Mouse (Mus musculus) intestine, embryonic 15.5 days (tissue): Measurements from ENCODE around the gene Lnx2. TPM values are rescaled to one million over a fixed set of nuclear protein-coding genes. Genes with fewer than 3 reads are reported as not detected.
A peak's percentile ranks its signal among the peaks of the same experiment; 100 is the strongest.

ENCODE experiments used
- ATAC-seq: fragments of 200-750 bp; cut with Nextera tagmentation; 2 replicates; pipeline ENCODE4 v1.8.0; 2017; ENCODE audit warnings: moderate TSS enrichment, moderate library complexity
- H3K27ac ChIP-seq: fragments of 300-500 bp; sonication (generic); 2 replicates; pipeline ENCODE4 v1.5.1; 2015; ENCODE audit warnings: mild to moderate bottlenecking, inconsistent platforms
- H3K27me3 ChIP-seq: fragments of 300-500 bp; sonication (generic); replicated peaks from 2 replicates; pipeline ENCODE4 v1.6.1; 2015; ENCODE audit warnings: inconsistent platforms
- H3K36me3 ChIP-seq: fragments of 300-500 bp; sonication (generic); 2 replicates; pipeline ENCODE4 v1.6.1; 2015; ENCODE audit warnings: inconsistent platforms
- H3K4me1 ChIP-seq: fragments of 300-500 bp; sonication (generic); replicated peaks from 2 replicates; pipeline ENCODE4 v1.6.1; 2015; ENCODE audit warnings: inconsistent platforms
- H3K4me2 ChIP-seq: fragments of 300-500 bp; sonication (generic); replicated peaks from 2 replicates; pipeline ENCODE4 v1.6.1; 2015; ENCODE audit warnings: mild to moderate bottlenecking, inconsistent platforms
- H3K4me3 ChIP-seq: fragments of 300-500 bp; sonication (generic); replicated peaks from 2 replicates; pipeline ENCODE4 v1.5.1; 2015; ENCODE audit warnings: inconsistent platforms
- H3K9ac ChIP-seq: fragments of 300-500 bp; sonication (generic); 2 replicates; pipeline ENCODE4 v1.6.1; 2015; ENCODE audit warnings: inconsistent platforms
- H3K9me3 ChIP-seq: fragments of 300-500 bp; sonication (generic); 2 replicates; pipeline ENCODE4 v1.6.1; 2016; ENCODE audit warnings: inconsistent platforms
- WGBS: fragments of 180-500 bp; shearing (Covaris S2); methylation state at CpG from one replicate; pipeline ENCODE4 v1.1.7; 2015; 5-methylcytosine and 5-hydroxymethylcytosine counted together
- polyA plus RNA-seq: library from polyadenylated mRNA; unstranded; fragments of >200 nt; fragmentation: Nextera tagmentation; extraction: Ambion mirVana; gene quantifications from 2 replicates; pipeline ENCODE4 v1.2.1, GENCODE M21; 2015

Lnx2 gene
- polyA plus RNA-seq = 13.3 and 15.0 TPM in 2 replicates

DNA sequence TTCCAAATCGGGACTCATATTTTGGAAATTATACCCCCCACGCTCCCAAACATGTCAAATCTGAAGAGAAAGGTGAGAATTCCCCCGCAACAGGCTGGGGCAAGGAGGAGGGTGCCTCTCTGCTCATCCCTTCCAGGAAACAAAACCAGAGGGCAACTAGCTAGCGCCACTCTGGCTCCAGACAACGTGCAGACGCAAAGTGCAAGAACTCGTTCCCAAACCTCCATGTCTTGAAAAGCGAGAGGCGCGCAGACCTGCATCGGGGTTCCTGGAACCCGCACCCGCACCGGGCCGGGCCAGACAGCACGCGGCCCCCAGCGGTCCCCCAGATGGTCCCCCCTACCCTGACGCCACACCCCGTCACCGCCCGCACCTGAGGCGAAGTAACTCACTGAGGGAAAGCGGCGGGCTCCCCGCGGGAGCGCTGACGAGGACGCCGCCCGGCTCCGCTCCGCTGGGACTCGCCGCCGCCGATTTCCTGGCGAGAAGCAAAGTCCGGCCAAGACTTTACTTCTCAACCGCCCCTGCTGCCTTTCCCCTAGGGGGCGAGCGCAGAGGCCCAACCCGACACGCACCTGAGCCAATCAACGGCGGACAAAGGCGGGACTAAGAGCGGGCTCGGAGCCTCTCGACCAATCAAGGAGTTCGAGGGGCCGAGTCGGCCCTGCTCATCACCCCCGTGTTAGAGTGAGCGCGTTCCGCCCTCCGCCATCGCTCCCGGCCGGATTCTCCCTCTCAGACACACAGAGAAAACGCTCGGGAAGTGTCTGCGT lies at the start of gene Lnx2:
TSS of gene Lnx2 (minus strand) at position 561 of the 773 bp plus-strand sequence.
- peaks cover 21% of the 10 kb centered on the region for H3K4me1 ChIP-seq
- peak within 1 kb of the TSS; percentile 98 for H3K27ac ChIP-seq
- no peaks in the 10 kb centered on the region for H3K27me3 ChIP-seq
- peak within 1 kb of the TSS; percentile 81 for H3K9ac ChIP-seq
- H3K4me3 ChIP-seq = peak within 1 kb of the TSS; percentile 65
- H3K9me3 ChIP-seq = no peaks in the 10 kb centered on the region
- peak; percentile 98 for ATAC-seq
- under 1% methylated on average over 64 of the region's 65 CpGs for WGBS
- H3K4me2 ChIP-seq = peak within 1 kb of the TSS; percentile 91
- H3K36me3 ChIP-seq = no peaks in the 10 kb centered on the region

- no peak for ATAC-seq
Observed at GRCm38 (mm10) chr5:147125542-147126185, 49.3 kb upstream of the Lnx2 start.

DNA sequence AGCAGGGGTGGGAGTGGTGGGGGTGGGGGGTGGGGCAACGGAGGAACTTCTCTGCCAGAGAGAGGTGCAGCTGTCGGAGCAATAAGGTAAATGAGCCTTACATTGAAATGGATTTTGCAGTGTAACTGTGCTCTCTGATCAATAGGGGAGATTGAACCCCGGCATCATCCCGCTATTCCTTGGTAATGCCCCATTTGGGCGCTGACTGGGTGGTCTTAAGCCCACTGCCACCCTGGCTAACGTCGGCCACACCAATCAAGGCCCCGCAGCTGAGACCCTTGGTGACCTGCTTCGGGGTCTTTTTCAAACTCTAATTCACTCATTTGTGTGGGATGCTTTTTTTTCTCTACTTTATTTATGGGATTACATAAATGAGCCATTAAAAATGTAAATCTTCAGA lies 48.4 kb upstream of the Lnx2 start:
- Histone ChIP-seq H3K9me3 (no peaks in the 10 kb centered on the region), H3K4me2 (no peak overlapping the region), H3K27ac (no peak overlapping the region), H3K4me3 (no peak overlapping the region), H3K9ac (no peak overlapping the region), H3K36me3 (no peaks in the 10 kb centered on the region), H3K4me1 (no peaks in the 10 kb centered on the region), H3K27me3 (no peaks in the 10 kb centered on the region)
- no peak for ATAC-seq
- WGBS = 66% methylated on average over 9 of the region's 9 CpGs

More at GRCm38 (mm10) chr5:147125542-147126185, 49.3 kb upstream of the Lnx2 start:
- no peak overlapping the region for H3K4me3 ChIP-seq
- no peak overlapping the region for H3K9ac ChIP-seq
- no peaks in the 10 kb centered on the region for H3K27me3 ChIP-seq
- WGBS = 83% methylated on average over 13 of the region's 13 CpGs
- H3K27ac ChIP-seq = no peak overlapping the region
- no peaks in the 10 kb centered on the region for H3K4me1 ChIP-seq
- no peaks in the 10 kb centered on the region for H3K9me3 ChIP-seq
- H3K36me3 ChIP-seq = no peaks in the 10 kb centered on the region
- H3K4me2 ChIP-seq = no peak overlapping the region

- H3K4me3 ChIP-seq = no peak overlapping the region
- no peaks in the 10 kb centered on the region for H3K36me3 ChIP-seq
- no peaks in the 10 kb centered on the region for H3K27me3 ChIP-seq
- no peak for ATAC-seq
- no peak overlapping the region for H3K4me2 ChIP-seq
- H3K9ac ChIP-seq = no peak overlapping the region
- 91% methylated on average over 4 of the region's 4 CpGs for WGBS
- H3K4me1 ChIP-seq = no peaks in the 10 kb centered on the region
- no peaks in the 10 kb centered on the region for H3K9me3 ChIP-seq
- H3K27ac ChIP-seq = no peak overlapping the region
Observed at GRCm38 (mm10) chr5:147121146-147121545, 44.8 kb upstream of the Lnx2 start.

- ATAC-seq = no peak
- H3K27ac ChIP-seq = no peak overlapping the region
- no peaks in the 10 kb centered on the region for H3K27me3 ChIP-seq
- H3K4me1 ChIP-seq = no peaks in the 10 kb centered on the region
- H3K4me3 ChIP-seq = no peak overlapping the region
- no peaks in the 10 kb centered on the region; the same call in 1 of the 2 replicates for H3K9me3 ChIP-seq
- 34% methylated on average over 6 of the region's 6 CpGs for WGBS
- peaks cover under 1% of the 10 kb centered on the region for H3K36me3 ChIP-seq
- no peak overlapping the region for H3K4me2 ChIP-seq
- no peak overlapping the region for H3K9ac ChIP-seq
Observed at GRCm38 (mm10) chr5:147117027-147117426, 40.6 kb upstream of the Lnx2 start.

- ATAC-seq = no peak
- no peak overlapping the region for H3K4me3 ChIP-seq
- H3K4me1 ChIP-seq = no peaks in the 10 kb centered on the region
- no peaks in the 10 kb centered on the region; the same call in 1 of the 2 replicates for H3K9me3 ChIP-seq
- no peak overlapping the region for H3K4me2 ChIP-seq
- no peak overlapping the region for H3K27ac ChIP-seq
- H3K27me3 ChIP-seq = no peaks in the 10 kb centered on the region
- H3K36me3 ChIP-seq = peaks cover 10% of the 10 kb centered on the region
- WGBS = 95% methylated on average over 4 of the region's 4 CpGs
- H3K9ac ChIP-seq = no peak overlapping the region
Observed at GRCm38 (mm10) chr5:147115631-147116030, 39.2 kb upstream of the Lnx2 start.

GRCm38 (mm10) chr5:147114738-147115137 lies 38.4 kb upstream of the Lnx2 start:
- no peak for ATAC-seq
- Histone ChIP-seq H3K4me3 (no peak overlapping the region), H3K27me3 (no peaks in the 10 kb centered on the region), H3K4me2 (no peak overlapping the region), H3K9ac (no peak overlapping the region), H3K9me3 (no peaks in the 10 kb centered on the region; the same call in 1 of the 2 replicates), H3K4me1 (no peaks in the 10 kb centered on the region), H3K27ac (no peak overlapping the region), H3K36me3 (peaks cover 14% of the 10 kb centered on the region)
- WGBS = 83% methylated on average over 7 of the region's 7 CpGs

- no peak overlapping the region for H3K4me3 ChIP-seq
- ATAC-seq = no peak
- peaks cover 32% of the 10 kb centered on the region for H3K36me3 ChIP-seq
- H3K27ac ChIP-seq = no peak overlapping the region
- H3K4me2 ChIP-seq = no peak overlapping the region
- 91% methylated on average over 13 of the region's 13 CpGs for WGBS
- H3K9me3 ChIP-seq = no peaks in the 10 kb centered on the region
- H3K27me3 ChIP-seq = no peaks in the 10 kb centered on the region
- no peaks in the 10 kb centered on the region for H3K4me1 ChIP-seq
- no peak overlapping the region for H3K9ac ChIP-seq
Observed at GRCm38 (mm10) chr5:147108861-147109591, 32.6 kb upstream of the Lnx2 start.

GRCm38 (mm10) chr5:147107276-147107675 lies 30.9 kb upstream of the Lnx2 start:
- H3K4me1 ChIP-seq = no peaks in the 10 kb centered on the region
- WGBS = 96% methylated on average over 3 of the region's 3 CpGs
- no peak overlapping the region for H3K9ac ChIP-seq
- no peaks in the 10 kb centered on the region for H3K9me3 ChIP-seq
- H3K4me2 ChIP-seq = no peak overlapping the region
- no peaks in the 10 kb centered on the region for H3K27me3 ChIP-seq
- no peak overlapping the region for H3K4me3 ChIP-seq
- H3K36me3 ChIP-seq = peaks cover 35% of the 10 kb centered on the region
- no peak overlapping the region for H3K27ac ChIP-seq
- ATAC-seq = no peak

GRCm38 (mm10) chr5:147102295-147102694 lies 25.9 kb upstream of the Lnx2 start:
- no peak for ATAC-seq
- H3K36me3 ChIP-seq = peaks cover 19% of the 10 kb centered on the region
- H3K27me3 ChIP-seq = no peaks in the 10 kb centered on the region
- WGBS = 92% methylated on average over 6 of the region's 6 CpGs
- no peak overlapping the region for H3K4me2 ChIP-seq
- H3K27ac ChIP-seq = no peak overlapping the region
- H3K4me3 ChIP-seq = no peak overlapping the region
- H3K4me1 ChIP-seq = no peaks in the 10 kb centered on the region
- no peak overlapping the region for H3K9ac ChIP-seq
- H3K9me3 ChIP-seq = no peaks in the 10 kb centered on the region

DNA sequence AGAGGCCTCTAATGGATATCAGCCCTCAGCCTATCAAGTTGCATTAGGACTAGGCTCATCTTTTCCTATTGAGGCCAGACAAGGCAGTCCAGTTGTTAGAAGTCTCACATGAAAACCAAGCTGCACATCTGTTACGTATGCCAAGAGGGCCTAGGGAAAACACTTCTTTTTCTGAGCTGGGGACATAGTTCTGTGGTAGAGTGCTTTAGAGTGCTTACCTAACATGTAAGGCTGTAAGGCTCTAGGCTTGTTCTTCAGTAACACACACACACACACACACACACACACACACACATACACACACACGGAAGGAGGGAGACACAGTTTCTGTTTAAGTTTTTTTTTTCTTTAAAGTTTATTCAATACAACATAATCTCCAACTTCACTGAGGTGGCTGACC lies 23.8 kb upstream of the Lnx2 start:
- WGBS = 79% methylated on average over 2 of the region's 2 CpGs
- H3K4me3 ChIP-seq = no peak overlapping the region
- no peak overlapping the region for H3K27ac ChIP-seq
- no peak for ATAC-seq
- peaks cover 14% of the 10 kb centered on the region for H3K36me3 ChIP-seq
- H3K9me3 ChIP-seq = no peaks in the 10 kb centered on the region
- H3K27me3 ChIP-seq = no peaks in the 10 kb centered on the region
- H3K9ac ChIP-seq = no peak overlapping the region
- no peak overlapping the region for H3K4me2 ChIP-seq
- no peaks in the 10 kb centered on the region for H3K4me1 ChIP-seq

GRCm38 (mm10) chr5:147098667-147099066 lies 22.3 kb upstream of the Lnx2 start:
- H3K27ac ChIP-seq = no peak overlapping the region
- no peaks in the 10 kb centered on the region for H3K9me3 ChIP-seq
- WGBS = 85% methylated on average over 7 of the region's 7 CpGs
- no peak overlapping the region for H3K9ac ChIP-seq
- H3K36me3 ChIP-seq = peaks cover 14% of the 10 kb centered on the region
- no peaks in the 10 kb centered on the region for H3K27me3 ChIP-seq
- H3K4me2 ChIP-seq = no peak overlapping the region
- H3K4me3 ChIP-seq = no peak overlapping the region
- ATAC-seq = no peak
- no peaks in the 10 kb centered on the region for H3K4me1 ChIP-seq
